Mouse (Mus musculus) spleen, adult 2 months (tissue): Measurements from ENCODE around the gene Eri2.

ENCODE experiments used
- CTCF ChIP-seq: fragments of 200-500 bp; IDR thresholded peaks from 2 replicates; pipeline ENCODE4 v1.5.1; 2011; ENCODE audit warnings: mild to moderate bottlenecking, inconsistent platforms; ENCODE audit not compliant: insufficient read depth, insufficient read length, insufficient replicate concordance; ENCODE audit errors: extremely low read depth
- POLR2A ChIP-seq: fragments of 200-500 bp; IDR thresholded peaks from 2 replicates; pipeline ENCODE4 v1.6.1; 2011; ENCODE audit warnings: low read depth, low read length, inconsistent platforms

- TF ChIP-seq POLR2A (no peak), CTCF (no peak)
Measured at GRCm38 (mm10) chr7:119744321-119744720, 49.5 kb downstream of the Eri2 start.
